Mouse (Mus musculus) embryonic facial prominence, embryonic 14.5 days (tissue): ENCODE measurements around the gene Apobec2. TPM values are rescaled to one million over a fixed set of nuclear protein-coding genes. Genes with fewer than 3 reads are reported as not detected.

Experiments used
- ATAC-seq: fragments of 200-750 bp; cut with Nextera tagmentation; 2 replicates; pipeline ENCODE4 v1.8.0; 2017; ENCODE audit warnings: low read depth, moderate number of reproducible peaks, moderate TSS enrichment
- DNase-seq: peaks from one replicate; pipeline ENCODE4 v3.0.0-alpha.2; 2015; ENCODE audit warnings: low spot score
- H3K27ac ChIP-seq: fragments of 300-500 bp; sonication (generic); replicated peaks from 2 replicates; pipeline ENCODE4 v1.5.1; 2014; ENCODE audit warnings: low read depth, mild to moderate bottlenecking, low read length, moderate library complexity
- H3K27me3 ChIP-seq: fragments of 300-500 bp; sonication (generic); replicated peaks from 2 replicates; pipeline ENCODE4 v1.6.1; 2014; ENCODE audit warnings: low read length; ENCODE audit not compliant: control insufficient read depth, insufficient read depth
- H3K36me3 ChIP-seq: fragments of 300-500 bp; sonication (generic); 2 replicates; pipeline ENCODE4 v1.6.1; 2014; ENCODE audit warnings: low read length, mixed read lengths; ENCODE audit not compliant: control insufficient read depth, insufficient read depth
- H3K4me1 ChIP-seq: fragments of 300-500 bp; sonication (generic); 2 replicates; pipeline ENCODE4 v1.6.1; 2014; ENCODE audit warnings: antibody characterized with exemption, low read length; ENCODE audit not compliant: control insufficient read depth, insufficient read depth
- H3K4me2 ChIP-seq: fragments of 300-500 bp; sonication (generic); 2 replicates; pipeline ENCODE4 v1.6.1; 2014; ENCODE audit warnings: low read depth, mild to moderate bottlenecking, low read length, moderate library complexity, mixed read lengths
- H3K4me3 ChIP-seq: fragments of 300-500 bp; sonication (generic); 2 replicates; pipeline ENCODE4 v1.5.1; 2014; ENCODE audit warnings: low read depth, mild to moderate bottlenecking, low read length
- H3K9ac ChIP-seq: fragments of 300-500 bp; sonication (generic); 2 replicates; pipeline ENCODE4 v1.6.1; 2014; ENCODE audit warnings: low read depth, mild to moderate bottlenecking, low read length, moderate library complexity, mixed read lengths
- H3K9me3 ChIP-seq: fragments of 300-500 bp; sonication (generic); 2 replicates; pipeline ENCODE4 v1.6.1; 2016; ENCODE audit warnings: low read length; ENCODE audit not compliant: control insufficient read depth
- WGBS: fragments of 180-500 bp; shearing (Covaris S2); extraction: QIAGEN DNeasy Blood & Tissue Kit; methylation state at CpG from one replicate; pipeline ENCODE4 v1.1.7; 2014; 5-methylcytosine and 5-hydroxymethylcytosine counted together
- polyA plus RNA-seq: library from polyadenylated mRNA; unstranded; fragments of >200 nt; fragmentation: Nextera tagmentation; extraction: Ambion mirVana; gene quantifications from 2 replicates; pipeline ENCODE4 v1.2.1, GENCODE M21; 2014

The Apobec2 gene
- polyA plus RNA-seq, 1 experiment from 2014 or later = 104 TPM

DNA sequence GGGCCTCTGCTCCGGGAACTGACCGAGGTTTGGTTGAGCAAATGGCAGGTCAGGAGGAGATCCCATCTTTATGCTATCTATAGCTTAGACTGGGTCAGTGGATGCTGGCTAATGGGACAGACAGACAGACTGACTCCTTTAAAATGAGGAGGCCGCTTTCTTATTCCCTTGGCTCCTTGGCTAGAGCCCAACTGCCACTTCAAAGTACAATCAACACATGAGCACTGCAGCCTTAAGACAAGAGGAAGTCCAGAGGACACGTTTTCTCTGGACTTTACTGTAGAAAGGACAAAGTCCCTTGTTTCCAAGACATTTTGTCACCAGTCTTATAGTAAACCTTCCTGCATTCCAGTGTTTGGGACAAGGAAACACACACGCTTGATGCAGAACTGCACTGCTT is 41.3 kb downstream of the Apobec2 start:
- Histone ChIP-seq H3K9me3 (no peaks in the 10 kb centered on the region), H3K4me2 (no peak overlapping the region), H3K4me3 (no peak overlapping the region), H3K9ac (no peak overlapping the region), H3K4me1 (no peaks in the 10 kb centered on the region), H3K27ac (no peak overlapping the region), H3K27me3 (no peaks in the 10 kb centered on the region), H3K36me3 (peaks cover 99% of the 10 kb centered on the region)
- DNase-seq (no peak), ATAC-seq (no peak)
- WGBS = 88% methylated on average over 5 of the region's 5 CpGs

DNA sequence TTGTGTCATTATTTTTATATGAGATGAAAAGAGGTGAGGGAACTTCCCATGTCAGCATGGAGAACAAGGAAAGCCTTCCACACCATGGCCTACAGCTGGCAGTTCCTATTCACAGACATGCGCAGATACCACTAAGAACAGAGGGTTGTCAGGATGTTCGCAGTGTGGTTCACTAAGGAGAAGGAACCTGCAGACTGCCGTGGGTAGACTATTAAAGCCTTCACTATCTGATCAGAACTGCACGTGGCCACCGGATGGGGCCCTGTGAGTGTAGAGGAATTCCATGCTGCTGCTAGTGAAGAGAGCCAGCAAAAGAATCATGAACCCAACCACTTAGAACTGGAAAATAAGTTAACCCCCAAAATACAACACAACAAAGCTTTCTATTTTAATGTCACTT is 43.3 kb downstream of the Apobec2 start:
- DNase-seq (no peak), ATAC-seq (no peak)
- H3K4me3 ChIP-seq = no peak overlapping the region
- H3K4me2 ChIP-seq = no peak overlapping the region
- H3K9me3 ChIP-seq = no peaks in the 10 kb centered on the region
- whole genome bisulfite sequencing = 91% methylated on average over 5 of the region's 5 CpGs
- no peak overlapping the region for H3K9ac ChIP-seq
- peaks cover 87% of the 10 kb centered on the region for H3K36me3 ChIP-seq
- no peak overlapping the region for H3K27ac ChIP-seq
- H3K27me3 ChIP-seq = no peaks in the 10 kb centered on the region
- H3K4me1 ChIP-seq = no peaks in the 10 kb centered on the region

DNA sequence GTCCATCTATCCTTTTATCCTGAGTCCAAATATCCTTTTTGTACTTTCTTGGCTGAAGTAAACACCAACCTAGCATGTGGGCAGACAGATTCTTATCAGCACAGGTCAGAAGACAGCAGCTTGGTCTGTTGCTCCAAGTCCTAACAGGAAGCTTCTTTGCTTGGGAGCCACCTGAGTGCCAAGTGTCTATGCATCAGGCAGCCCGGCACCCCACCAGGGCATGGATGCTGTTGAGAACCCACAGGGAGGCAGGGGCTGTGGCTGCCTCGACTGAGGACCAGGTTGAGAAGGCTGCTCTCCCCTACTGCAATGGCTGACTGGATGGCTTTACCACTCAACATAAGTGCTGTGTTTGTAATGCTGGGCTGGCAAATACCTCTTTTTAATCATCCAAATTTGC is 44.1 kb downstream of the Apobec2 start:
- Histone ChIP-seq H3K9me3 (no peaks in the 10 kb centered on the region), H3K27me3 (no peaks in the 10 kb centered on the region), H3K4me3 (no peak overlapping the region), H3K27ac (no peak overlapping the region), H3K4me2 (no peak overlapping the region), H3K36me3 (peaks cover 79% of the 10 kb centered on the region), H3K9ac (no peak overlapping the region), H3K4me1 (no peaks in the 10 kb centered on the region)
- no peak for ATAC-seq
- DNase-seq = no peak
- 93% methylated on average over 2 of the region's 2 CpGs for WGBS

- H3K4me1 ChIP-seq = no peaks in the 10 kb centered on the region
- no peak overlapping the region for H3K27ac ChIP-seq
- peaks cover 51% of the 10 kb centered on the region for H3K36me3 ChIP-seq
- 67% methylated on average over 2 of the region's 2 CpGs for WGBS
- no peak for DNase-seq
- no peak overlapping the region for H3K9ac ChIP-seq
- ATAC-seq = no peak
- no peaks in the 10 kb centered on the region for H3K27me3 ChIP-seq
- H3K4me3 ChIP-seq = no peak overlapping the region
- H3K9me3 ChIP-seq = no peaks in the 10 kb centered on the region
- no peak overlapping the region for H3K4me2 ChIP-seq
These were observed 46.8 kb downstream of the Apobec2 start for GRCm38 (mm10) chr17:48385786-48386461.

GRCm38 (mm10) chr17:48379050-48379449 is 53.7 kb downstream of the Apobec2 start:
- no peaks in the 10 kb centered on the region for H3K27me3 ChIP-seq
- no peak overlapping the region for H3K4me3 ChIP-seq
- H3K4me1 ChIP-seq = no peaks in the 10 kb centered on the region
- H3K9me3 ChIP-seq = 0 out of 2 replicates have a peak, but pooled peaks cover 3% of the 10 kb centered on the region
- no peak for ATAC-seq
- no peak overlapping the region for H3K4me2 ChIP-seq
- no peak for DNase-seq
- H3K27ac ChIP-seq = no peak overlapping the region
- H3K9ac ChIP-seq = no peak overlapping the region
- H3K36me3 ChIP-seq = no peaks in the 10 kb centered on the region

GRCm38 (mm10) chr17:48376102-48376501 is 56.6 kb downstream of the Apobec2 start:
- Histone ChIP-seq H3K4me1 (no peaks in the 10 kb centered on the region), H3K4me2 (no peak overlapping the region), H3K27ac (no peak overlapping the region), H3K4me3 (no peak overlapping the region), H3K9me3 (0 out of 2 replicates have a peak, but pooled peaks cover 3% of the 10 kb centered on the region), H3K36me3 (no peaks in the 10 kb centered on the region), H3K9ac (no peak overlapping the region), H3K27me3 (no peaks in the 10 kb centered on the region)
- ATAC-seq (no peak), DNase-seq (no peak)
- 83% methylated on average over 1 of the region's 1 CpGs for WGBS

GRCm38 (mm10) chr17:48372987-48373386 is 59.7 kb downstream of the Apobec2 start:
- H3K9ac ChIP-seq = no peak overlapping the region
- no peak overlapping the region for H3K4me2 ChIP-seq
- H3K4me1 ChIP-seq = no peaks in the 10 kb centered on the region
- no peaks in the 10 kb centered on the region for H3K27me3 ChIP-seq
- H3K4me3 ChIP-seq = no peak overlapping the region
- no peaks in the 10 kb centered on the region for H3K36me3 ChIP-seq
- DNase-seq (no peak), ATAC-seq (no peak)
- no peak overlapping the region for H3K27ac ChIP-seq
- WGBS = 55% methylated on average over 8 of the region's 8 CpGs
- 0 out of 2 replicates have a peak, but pooled peaks cover 3% of the 10 kb centered on the region for H3K9me3 ChIP-seq

GRCm38 (mm10) chr17:48371621-48372020 is 61.1 kb downstream of the Apobec2 start:
- no peak for DNase-seq
- no peak overlapping the region for H3K4me3 ChIP-seq
- ATAC-seq = no peak
- H3K4me2 ChIP-seq = no peak overlapping the region
- H3K36me3 ChIP-seq = no peaks in the 10 kb centered on the region
- no peak overlapping the region for H3K27ac ChIP-seq
- H3K9ac ChIP-seq = no peak overlapping the region
- no peaks in the 10 kb centered on the region for H3K4me1 ChIP-seq
- H3K9me3 ChIP-seq = 0 out of 2 replicates have a peak, but pooled peaks cover under 1% of the 10 kb centered on the region
- H3K27me3 ChIP-seq = no peaks in the 10 kb centered on the region
